Mouse (Mus musculus) olfactory bulb, adult 2 months (tissue): Measurements from ENCODE around the gene Gimap3.

Source experiments
- CTCF ChIP-seq: fragments of 200-500 bp; IDR thresholded peaks from 2 replicates; pipeline ENCODE4 v1.5.1; 2012; ENCODE audit warnings: low read depth, mild to moderate bottlenecking, low read length, moderate library complexity; ENCODE audit not compliant: insufficient read depth
- POLR2A ChIP-seq: fragments of 200-500 bp; IDR thresholded peaks from 2 replicates; pipeline ENCODE4 v1.6.1; 2012; ENCODE audit warnings: mild to moderate bottlenecking, low read depth, low read length, moderate library complexity; ENCODE audit not compliant: insufficient read depth

DNA sequence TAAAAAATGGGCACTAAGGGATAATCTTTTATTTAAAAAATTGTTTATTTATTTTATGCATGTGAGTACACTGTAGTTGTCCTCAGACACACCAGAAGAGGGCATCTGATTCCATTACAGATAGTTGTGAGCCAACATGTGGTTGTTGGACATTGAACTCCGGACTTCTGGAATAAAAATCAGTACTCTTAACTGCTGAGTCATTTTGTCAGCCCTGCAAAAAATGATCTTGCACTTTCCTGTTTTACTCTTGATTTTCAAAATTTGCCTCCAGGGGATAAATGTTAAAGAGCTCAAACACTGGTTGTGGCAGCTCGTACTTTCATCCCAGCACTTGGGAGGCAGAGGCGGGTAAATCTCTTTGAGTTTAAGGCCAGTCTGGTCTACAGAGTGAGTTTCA is 36.1 kb upstream of the Gimap3 start:
- no peak for TF ChIP-seq POLR2A
- TF ChIP-seq CTCF: no peak
